Mouse (Mus musculus) right cerebral cortex, postnatal 36 days (tissue): ENCODE measurements around the gene Efnb3.

Experiments
- DNase-seq, 2 experiments: peaks; one replicate each; pipeline ENCODE4 v3.0.0; 2022; ENCODE audit warnings: low spot score in 2 of 2, mixed read lengths in 1 of 2

Efnb3 gene

GRCm38 (mm10) chr11:69559851-69560765 lies at the start of gene Efnb3:
Gene Efnb3, minus strand, starts transcription at chr11:69560205.
- no peak for DNase-seq

GRCm38 (mm10) chr11:69609416-69609815 lies 49.4 kb upstream of the Efnb3 start:
- no peak for DNase-seq

- DNase-seq: no peak
These were observed 48.5 kb upstream of the Efnb3 start for GRCm38 (mm10) chr11:69608525-69608924.

- DNase-seq: no peak
These were observed 46.8 kb upstream of the Efnb3 start for GRCm38 (mm10) chr11:69606832-69607231.

GRCm38 (mm10) chr11:69606491-69606795 lies 46.4 kb upstream of the Efnb3 start:
- DNase-seq: no peak

GRCm38 (mm10) chr11:69605726-69606490 lies 45.9 kb upstream of the Efnb3 start, which contains the start of gene Atp1b2:
Gene Atp1b2, minus strand, starts transcription at chr11:69605942.
- DNase-seq: peak; percentile 70 to 75

GRCm38 (mm10) chr11:69604795-69605664 lies 45.0 kb upstream of the Efnb3 start:
- no peak for DNase-seq

- no peak for DNase-seq
These were observed 44.3 kb upstream of the Efnb3 start for GRCm38 (mm10) chr11:69604347-69604746.

GRCm38 (mm10) chr11:69603516-69603915 lies 43.5 kb upstream of the Efnb3 start:
- DNase-seq: no peak

- no peak for DNase-seq
These were observed 41.8 kb upstream of the Efnb3 start for GRCm38 (mm10) chr11:69601768-69602167.

- DNase-seq: peak; percentile 51 to 58
These were observed 40.1 kb upstream of the Efnb3 start for GRCm38 (mm10) chr11:69600098-69600497.

- DNase-seq: no peak
These were observed 39.4 kb upstream of the Efnb3 start for GRCm38 (mm10) chr11:69599436-69599835.

- DNase-seq: no peak
These were observed 34.8 kb upstream of the Efnb3 start for GRCm38 (mm10) chr11:69594853-69595252.

- no peak for DNase-seq
These were observed 32.8 kb upstream of the Efnb3 start for GRCm38 (mm10) chr11:69592799-69593198.

- DNase-seq: peak; percentile 58 to 67
These were observed 32.1 kb upstream of the Efnb3 start for GRCm38 (mm10) chr11:69591899-69592637.

GRCm38 (mm10) chr11:69591424-69591823 lies 31.4 kb upstream of the Efnb3 start:
- no peak for DNase-seq

- DNase-seq: no peak
These were observed 30.6 kb upstream of the Efnb3 start for GRCm38 (mm10) chr11:69590622-69591021.

- no peak for DNase-seq
These were observed 29.3 kb upstream of the Efnb3 start for GRCm38 (mm10) chr11:69589207-69589834.

GRCm38 (mm10) chr11:69585718-69586325 lies 25.8 kb upstream of the Efnb3 start:
- DNase-seq: no peak

- DNase-seq: no peak
These were observed 24.9 kb upstream of the Efnb3 start for GRCm38 (mm10) chr11:69584937-69585336.
